Mouse (Mus musculus) cerebellum, postnatal 36 days (tissue): Measurements from ENCODE around the gene Ddn.
A peak's percentile ranks its signal among the peaks of the same experiment; 100 is the strongest.

Source experiments
- DNase-seq, 2 experiments: peaks; one replicate each; pipeline ENCODE4 v3.0.0; 2021 to 2022; ENCODE audit warnings: mixed read lengths in 2 of 2

Gene Ddn

DNA sequence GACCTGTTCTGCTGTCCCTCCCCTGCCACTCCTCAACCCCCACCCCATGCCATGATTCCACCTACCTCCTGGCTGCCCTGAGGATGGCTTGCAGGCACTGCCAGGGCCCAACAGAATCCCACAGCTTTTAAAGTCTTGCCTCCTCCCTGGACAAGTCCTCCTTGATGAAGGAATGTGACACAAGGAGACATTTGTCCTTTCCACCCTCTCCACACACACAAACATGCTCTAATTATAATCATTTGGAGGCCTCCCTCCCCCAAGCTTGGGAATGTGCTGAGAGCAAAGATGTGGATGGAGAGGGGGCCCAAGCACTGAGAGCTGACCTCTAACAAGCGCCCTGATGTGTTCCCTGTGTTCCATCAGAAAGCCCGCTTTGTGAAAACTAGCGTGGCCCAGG lies at the start of gene Ddn:
TSS of gene Ddn (minus strand) at position 101 of the 400 bp plus-strand sequence.
- DNase-seq = no peak

- no peak for DNase-seq
Measured at GRCm38 (mm10) chr15:98854214-98854613, 44.9 kb upstream of the Ddn start.

GRCm38 (mm10) chr15:98853161-98853937 lies 44.1 kb upstream of the Ddn start:
- peak; percentile 44 to 45 for DNase-seq

GRCm38 (mm10) chr15:98852733-98853132 lies 43.4 kb upstream of the Ddn start:
- no peak for DNase-seq

DNA sequence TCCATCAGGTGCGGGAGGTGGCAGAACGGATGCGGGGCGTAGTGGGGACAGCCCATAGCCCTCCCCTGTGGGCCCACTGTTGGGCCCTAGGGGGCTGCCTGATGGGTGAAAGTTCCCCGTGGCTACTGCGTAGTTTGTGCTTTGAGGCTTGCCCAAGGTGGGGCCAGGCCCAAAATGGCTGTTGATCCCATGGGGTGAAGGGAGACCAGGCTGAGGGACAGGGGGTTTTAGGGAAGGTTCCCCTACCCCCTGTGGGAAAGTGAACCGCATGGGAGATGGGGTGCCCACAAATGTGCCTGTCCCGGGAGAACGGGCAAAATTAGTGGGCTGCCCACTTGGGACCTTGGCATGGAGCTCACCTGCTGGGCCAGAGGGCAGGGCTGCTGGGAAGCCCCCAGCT lies 42.8 kb upstream of the Ddn start:
- DNase-seq = no peak

GRCm38 (mm10) chr15:98851229-98851818 lies 42.0 kb upstream of the Ddn start:
- DNase-seq = no peak

- peak; percentile 49 to 53 for DNase-seq
Measured at GRCm38 (mm10) chr15:98850668-98851067, 41.4 kb upstream of the Ddn start.

GRCm38 (mm10) chr15:98849956-98850600 lies 40.8 kb upstream of the Ddn start:
- peak in 1 of 2 experiments; percentile 14 for DNase-seq

- peak in 1 of 2 experiments; percentile 6 for DNase-seq
Measured at GRCm38 (mm10) chr15:98849165-98849564, 39.9 kb upstream of the Ddn start.

DNA sequence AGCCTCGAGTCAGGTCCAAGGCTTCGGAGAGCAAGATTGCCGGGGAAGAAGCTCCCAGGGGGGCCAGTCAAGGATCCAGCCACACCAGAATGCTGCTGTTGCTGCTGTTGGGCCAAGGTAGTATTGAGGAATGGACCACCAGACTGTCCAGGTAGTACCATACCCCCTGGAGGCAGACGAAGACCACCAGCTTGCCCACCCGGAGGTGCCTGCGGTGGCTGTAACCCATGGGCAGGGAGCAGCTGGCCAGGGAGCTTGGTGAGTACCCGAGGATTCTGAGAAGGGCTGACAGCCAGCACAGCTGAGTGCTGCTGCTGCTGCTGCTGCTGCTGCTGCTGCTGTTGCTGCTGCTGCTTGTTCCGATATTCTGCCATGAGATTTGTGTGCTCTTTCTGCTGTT lies 36.9 kb upstream of the Ddn start:
- DNase-seq = no peak

GRCm38 (mm10) chr15:98845149-98845548 lies 35.9 kb upstream of the Ddn start:
- no peak for DNase-seq

- no peak for DNase-seq
Measured at GRCm38 (mm10) chr15:98843595-98844223, 34.4 kb upstream of the Ddn start.

- DNase-seq = no peak
Measured at GRCm38 (mm10) chr15:98839671-98840585, 30.6 kb upstream of the Ddn start.

GRCm38 (mm10) chr15:98839161-98839560 lies 29.9 kb upstream of the Ddn start:
- no peak for DNase-seq

- no peak for DNase-seq
Measured at GRCm38 (mm10) chr15:98837743-98838103, 28.4 kb upstream of the Ddn start.

GRCm38 (mm10) chr15:98837006-98837742 lies 27.9 kb upstream of the Ddn start:
- DNase-seq = no peak

DNA sequence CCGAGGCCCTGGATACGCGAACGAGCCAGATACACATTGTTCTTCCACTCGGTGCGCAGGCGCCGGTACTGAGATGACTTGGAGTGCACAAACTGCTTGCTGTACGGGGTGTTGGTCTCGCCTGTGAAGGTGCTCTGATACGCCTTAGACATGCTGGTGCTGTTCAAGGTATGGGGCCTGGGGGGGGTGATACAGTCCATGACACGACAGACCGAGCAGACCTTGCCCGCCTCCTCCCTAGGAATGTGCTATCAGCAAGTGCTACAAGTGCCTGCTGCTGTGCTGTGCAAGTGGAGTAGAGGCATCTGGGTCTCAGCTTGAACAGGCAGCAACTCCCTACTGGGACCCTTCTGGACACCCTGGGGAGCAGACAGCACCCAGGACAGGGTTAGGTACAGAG lies 26.0 kb upstream of the Ddn start:
- no peak for DNase-seq

DNA sequence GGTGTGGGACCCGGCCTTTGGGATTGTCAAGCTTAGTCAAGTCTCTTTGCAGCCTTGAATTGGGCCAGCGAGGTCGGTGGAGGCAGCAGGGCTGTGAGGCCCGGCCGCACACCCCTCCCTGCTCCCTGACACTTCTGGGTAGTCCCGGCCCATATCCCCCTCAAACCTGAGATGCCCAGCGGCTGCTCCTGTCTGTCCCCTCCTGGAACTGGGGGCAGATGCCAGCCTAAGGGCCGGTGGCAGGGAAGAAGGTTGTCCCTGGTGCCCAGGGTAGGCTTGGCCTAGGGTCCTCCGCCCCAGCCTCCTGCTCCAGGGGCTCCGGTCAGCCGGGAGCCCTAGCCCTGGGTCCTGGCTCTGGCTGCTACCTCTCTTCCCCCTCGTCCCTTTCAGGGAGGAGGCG lies 24.8 kb upstream of the Ddn start:
- no peak for DNase-seq

DNA sequence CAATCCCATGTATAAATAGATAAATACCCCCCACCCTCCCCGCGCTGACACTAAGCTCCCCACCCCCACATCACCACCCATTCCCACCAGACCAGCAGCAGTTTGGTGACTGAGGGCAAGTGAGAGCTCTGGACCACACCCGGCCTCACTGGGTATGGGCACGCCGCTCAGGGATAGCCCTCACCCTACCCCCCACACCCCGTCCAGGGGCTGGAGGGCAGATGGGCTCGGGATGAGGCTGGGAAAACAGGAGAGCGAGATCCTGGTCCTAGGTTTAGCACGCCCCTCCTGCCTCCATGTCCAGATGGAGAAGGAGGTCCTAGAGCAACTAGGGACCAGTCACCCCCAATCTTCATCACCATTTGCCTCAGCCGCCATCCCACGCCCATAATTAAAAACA lies 24.0 kb upstream of the Ddn start:
- no peak for DNase-seq

GRCm38 (mm10) chr15:98832161-98833058 lies 23.1 kb upstream of the Ddn start:
- no peak for DNase-seq

DNA sequence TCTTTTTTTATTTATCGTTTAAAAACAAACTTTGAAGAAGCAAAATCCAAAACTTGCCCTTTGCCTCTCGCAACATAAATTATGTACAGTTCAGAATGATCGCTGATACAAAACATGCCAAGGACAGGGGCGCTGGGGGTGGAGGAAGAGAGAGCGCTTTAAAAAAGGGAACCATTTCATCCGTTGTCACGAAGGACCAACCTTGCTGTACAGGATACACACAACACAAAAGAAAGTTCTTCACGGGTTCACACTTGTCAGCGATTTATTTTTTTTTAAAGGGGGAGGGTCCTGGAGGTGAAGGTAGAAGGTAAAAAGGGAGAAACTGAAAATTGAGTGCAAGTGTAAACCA lies 22.4 kb upstream of the Ddn start:
- DNase-seq = no peak
